Mouse (Mus musculus): Measurements from ENCODE around the gene Tex45. TPM values are rescaled to one million over a fixed set of nuclear protein-coding genes. Genes with fewer than 3 reads are reported as not detected.
A peak's percentile ranks its signal among the peaks of the same experiment; 100 is the strongest.

The Tex45 gene
- polyA plus RNA-seq, 1 experiment from 2014 or later = 0.61 TPM

DNA sequence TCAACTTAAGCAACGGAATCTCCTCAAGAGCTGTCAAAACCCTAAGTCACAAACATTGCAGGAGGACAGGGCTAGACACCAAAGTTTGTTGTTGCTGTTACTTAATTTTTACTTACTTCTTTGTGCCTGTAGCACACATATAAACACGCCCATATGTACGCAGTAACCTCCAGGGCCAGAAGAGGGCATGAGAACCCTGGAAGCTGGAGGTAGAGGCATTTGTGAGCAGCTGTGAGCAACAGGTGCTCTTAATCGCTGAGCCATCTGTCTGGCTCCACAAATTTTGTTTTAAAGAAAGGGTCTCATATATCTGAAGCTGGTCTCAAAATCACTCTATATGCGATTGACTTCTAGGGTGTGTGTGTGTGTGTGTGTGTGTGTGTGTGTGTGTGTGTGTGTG, 6.4 kb upstream of the Tex45 start:
- Histone ChIP-seq H3K36me3 (no peaks in the 10 kb centered on the region), H3K4me1 (peaks cover 12% of the 10 kb centered on the region), H3K27ac (replicated peaks) (no peak overlapping the region), H3K27me3 (replicated peaks) (no peaks in the 10 kb centered on the region), H3K9ac (replicated peaks) (no peak overlapping the region), H3K9me3 (replicated peaks) (no peaks in the 10 kb centered on the region), H3K4me3 (replicated peaks) (no peak overlapping the region), H3K4me2 (no peak overlapping the region)
- 58% methylated on average over 5 of the region's 5 CpGs for WGBS
- no peak for ATAC-seq (ENCODE audit: low FRiP score)

DNA sequence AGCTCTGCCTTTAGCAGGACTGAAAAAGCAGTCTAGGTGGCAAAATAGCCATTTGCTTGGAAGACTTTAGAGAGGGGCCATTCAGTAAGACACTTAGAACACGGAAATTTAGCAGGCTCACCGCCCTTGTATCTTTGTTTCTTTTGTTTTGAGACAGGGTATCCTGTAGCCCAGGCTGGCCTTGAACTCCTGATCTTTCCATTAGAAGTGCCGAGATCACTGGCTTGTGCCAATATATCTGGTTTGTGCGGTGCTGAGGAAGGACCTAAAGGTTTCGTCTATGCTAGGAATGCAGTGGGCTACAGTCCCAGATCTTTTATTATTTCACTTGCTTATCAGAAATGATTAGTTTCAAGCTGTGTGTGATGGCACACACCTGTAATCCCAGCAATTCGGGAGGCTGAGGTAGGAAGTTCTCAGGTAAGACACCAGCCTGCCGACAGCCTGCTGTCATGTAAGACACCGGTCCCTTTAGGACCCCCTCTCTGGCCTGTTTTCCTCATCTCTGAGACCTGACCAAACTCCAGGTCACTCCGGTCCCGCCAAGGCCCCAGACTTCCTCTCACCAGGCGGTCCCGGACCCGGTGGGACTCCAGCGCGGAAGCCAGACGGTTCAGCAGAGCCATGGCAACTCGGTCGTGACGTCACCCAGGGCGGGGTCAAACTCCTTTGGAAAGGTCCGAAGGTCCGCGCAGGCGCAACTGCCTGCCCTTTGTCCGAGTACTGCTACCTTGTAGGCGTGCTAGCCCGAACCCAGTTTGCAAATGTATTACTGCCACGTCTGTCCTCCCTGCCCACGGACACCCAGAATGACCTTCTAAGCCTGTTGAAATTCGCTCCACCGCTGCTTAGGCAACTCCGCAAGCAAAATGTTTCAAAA, 3.4 kb upstream of the Tex45 start, which contains the start of gene Pex11g:
Gene Pex11g (minus strand): TSS at position 675 of the 880 bp plus-strand sequence.
- H3K4me1 ChIP-seq = peaks cover 12% of the 10 kb centered on the region
- H3K27me3 ChIP-seq (replicated peaks) = no peaks in the 10 kb centered on the region
- H3K4me3 ChIP-seq (replicated peaks) = peak within 1 kb of the TSS; percentile 48
- H3K27ac ChIP-seq (replicated peaks) = peak within 1 kb of the TSS; percentile 82
- peak within 1 kb of the TSS; percentile 54 for H3K9ac ChIP-seq (replicated peaks)
- 8% methylated on average over 32 of the region's 32 CpGs for WGBS
- ATAC-seq (ENCODE audit: low FRiP score) = peak; percentile 93
- no peaks in the 10 kb centered on the region for H3K9me3 ChIP-seq (replicated peaks)
- peak within 1 kb of the TSS; percentile 67 for H3K4me2 ChIP-seq
- H3K36me3 ChIP-seq = no peaks in the 10 kb centered on the region

DNA sequence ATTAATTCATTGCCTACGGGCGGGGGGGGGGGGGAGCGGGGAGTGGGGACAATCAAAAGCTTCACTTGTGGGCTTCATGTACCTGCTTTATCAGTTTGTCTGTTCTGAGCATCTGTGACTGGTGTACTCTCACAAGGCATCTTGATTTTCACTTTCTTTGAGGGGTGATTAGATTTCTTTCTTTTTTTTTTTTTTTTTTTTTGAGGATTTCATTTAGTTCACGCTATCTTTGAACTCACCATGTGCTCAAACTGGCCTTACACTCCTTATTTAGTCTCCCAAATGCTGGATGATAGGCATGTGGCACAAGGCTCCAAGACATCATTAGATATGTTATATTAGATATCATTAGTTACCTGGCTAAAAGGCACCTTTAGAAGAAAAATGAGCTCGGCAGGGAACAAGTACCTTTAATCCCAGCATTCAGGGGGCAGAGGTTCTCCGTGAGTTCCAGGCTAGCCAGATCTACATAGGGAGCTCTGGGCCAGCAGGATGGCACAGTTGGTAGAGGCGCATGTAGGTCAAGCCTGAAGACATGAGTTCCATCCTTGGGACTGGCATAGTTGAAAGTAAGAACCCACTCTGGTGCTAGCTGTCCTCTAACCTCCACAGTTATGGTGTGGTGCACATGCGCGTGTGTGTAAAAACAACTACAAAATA, 2.6 kb upstream of the Tex45 start:
- peak overlapping the region; percentile 48 for H3K4me3 ChIP-seq (replicated peaks)
- 57% methylated on average over 9 of the region's 9 CpGs for WGBS
- H3K9ac ChIP-seq (replicated peaks) = peak overlapping the region; percentile 54
- peak overlapping the region; percentile 82 for H3K27ac ChIP-seq (replicated peaks)
- H3K9me3 ChIP-seq (replicated peaks) = no peaks in the 10 kb centered on the region
- H3K4me2 ChIP-seq = peak overlapping the region; percentile 67
- no peaks in the 10 kb centered on the region for H3K36me3 ChIP-seq
- no peaks in the 10 kb centered on the region for H3K27me3 ChIP-seq (replicated peaks)
- peak; percentile 21 for ATAC-seq (ENCODE audit: low FRiP score)
- peaks cover 12% of the 10 kb centered on the region for H3K4me1 ChIP-seq

DNA sequence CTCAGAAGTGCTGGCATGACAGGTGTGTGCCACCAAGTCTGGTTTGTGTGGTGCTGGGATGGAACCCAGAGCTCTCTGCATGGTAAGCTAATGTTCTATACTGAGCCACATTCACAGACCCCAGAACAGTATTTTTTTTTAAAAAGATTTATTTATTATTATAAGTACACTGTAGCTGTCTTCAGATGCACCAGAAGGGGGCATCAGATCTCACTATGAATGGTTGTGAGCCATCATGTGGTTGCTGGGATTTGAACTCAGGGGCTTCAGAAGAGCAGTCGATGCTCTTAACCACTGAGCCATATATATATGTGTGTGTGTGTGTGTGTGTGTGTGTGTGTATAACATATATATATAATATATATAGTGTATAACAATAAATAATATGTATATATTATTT, 1.8 kb upstream of the Tex45 start:
- Histone ChIP-seq H3K9me3 (replicated peaks) (no peaks in the 10 kb centered on the region), H3K9ac (replicated peaks) (no peak overlapping the region), H3K4me1 (peaks cover 12% of the 10 kb centered on the region), H3K4me3 (replicated peaks) (no peak overlapping the region), H3K4me2 (no peak overlapping the region), H3K27me3 (replicated peaks) (no peaks in the 10 kb centered on the region), H3K36me3 (no peaks in the 10 kb centered on the region), H3K27ac (replicated peaks) (no peak overlapping the region)
- no peak for ATAC-seq (ENCODE audit: low FRiP score)
- 96% methylated on average over 1 of the region's 1 CpGs for WGBS

DNA sequence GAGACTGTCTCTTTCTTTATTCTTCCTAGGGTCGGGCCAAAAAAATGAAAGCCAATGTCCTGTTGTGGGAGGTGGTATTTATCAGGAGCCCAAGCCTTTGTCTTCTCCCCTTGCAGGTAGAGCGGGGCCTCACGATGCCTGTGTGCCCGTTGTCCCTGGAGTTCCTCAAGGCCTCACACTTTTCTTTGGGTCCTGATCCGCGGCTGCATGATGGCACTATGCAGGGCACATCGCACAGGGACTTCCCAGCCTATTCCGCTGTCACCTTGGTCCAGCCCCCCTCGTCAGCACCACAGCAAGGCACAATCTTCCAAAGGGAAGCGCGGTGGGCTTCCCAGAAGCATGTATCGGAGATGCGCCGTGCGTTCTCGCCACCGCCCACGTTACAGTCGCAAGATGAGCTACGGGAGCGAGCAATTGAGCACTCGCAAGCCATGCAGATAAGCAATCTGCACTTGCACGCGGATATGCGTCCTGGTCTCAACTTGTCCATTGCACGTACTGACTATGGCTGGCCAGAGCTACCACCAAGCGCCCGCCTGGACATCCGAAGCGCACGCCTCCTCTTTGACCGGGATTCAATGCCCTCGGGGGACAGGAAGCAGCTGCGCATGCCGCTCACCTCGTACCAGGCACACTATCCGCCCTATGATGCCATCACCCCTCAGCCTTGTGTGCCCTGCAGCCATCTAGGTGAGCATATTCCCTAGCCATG, 5.2 kb downstream of the Tex45 start:
- H3K4me3 ChIP-seq (replicated peaks) = peak overlapping the region; percentile 36
- no peaks in the 10 kb centered on the region for H3K36me3 ChIP-seq
- H3K9me3 ChIP-seq (replicated peaks) = no peaks in the 10 kb centered on the region
- peak overlapping the region; percentile 59 for H3K4me2 ChIP-seq
- ATAC-seq (ENCODE audit: low FRiP score) = peak; percentile 67
- WGBS = 23% methylated on average over 37 of the region's 37 CpGs
- H3K27me3 ChIP-seq (replicated peaks) = no peaks in the 10 kb centered on the region
- H3K27ac ChIP-seq (replicated peaks) = no peak overlapping the region
- peaks cover 7% of the 10 kb centered on the region; the same call in 1 of the 2 replicates for H3K4me1 ChIP-seq
- H3K9ac ChIP-seq (replicated peaks) = peak overlapping the region; percentile 47

DNA sequence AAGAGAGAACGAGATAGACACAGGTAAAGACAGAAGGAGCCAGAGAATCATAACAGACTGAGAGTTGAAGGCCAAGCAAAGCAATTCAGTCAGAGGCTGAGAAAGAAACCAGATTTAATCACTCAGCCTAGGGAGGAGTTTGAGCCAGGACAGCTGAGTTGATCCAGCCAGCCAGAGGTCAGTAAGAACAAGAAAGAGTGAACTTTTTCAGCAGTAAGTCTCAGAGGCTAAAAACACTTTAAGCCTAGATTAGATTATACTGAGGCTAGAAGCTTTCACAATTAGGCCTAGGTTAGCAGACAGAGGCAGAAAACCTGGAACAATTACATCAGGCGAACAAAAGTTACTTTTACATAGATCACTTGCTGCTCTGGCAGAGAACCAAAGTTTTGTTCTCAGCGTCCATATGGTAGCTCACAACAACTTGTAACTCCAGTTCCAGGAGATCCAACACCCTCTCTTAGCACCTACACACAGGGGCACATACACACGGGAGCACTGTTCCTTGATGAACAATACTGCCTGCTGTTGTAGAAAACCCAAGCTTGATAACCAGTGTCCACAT, 9.6 kb downstream of the Tex45 start:
- H3K4me2 ChIP-seq = no peak overlapping the region
- H3K9ac ChIP-seq (replicated peaks) = no peak overlapping the region
- no peaks in the 10 kb centered on the region for H3K9me3 ChIP-seq (replicated peaks)
- peaks cover 7% of the 10 kb centered on the region; the same call in 1 of the 2 replicates for H3K4me1 ChIP-seq
- no peak for ATAC-seq (ENCODE audit: low FRiP score)
- H3K27ac ChIP-seq (replicated peaks) = no peak overlapping the region
- no peak overlapping the region for H3K4me3 ChIP-seq (replicated peaks)
- H3K36me3 ChIP-seq = no peaks in the 10 kb centered on the region
- WGBS = 73% methylated on average over 4 of the region's 4 CpGs
- H3K27me3 ChIP-seq (replicated peaks) = no peaks in the 10 kb centered on the region

DNA sequence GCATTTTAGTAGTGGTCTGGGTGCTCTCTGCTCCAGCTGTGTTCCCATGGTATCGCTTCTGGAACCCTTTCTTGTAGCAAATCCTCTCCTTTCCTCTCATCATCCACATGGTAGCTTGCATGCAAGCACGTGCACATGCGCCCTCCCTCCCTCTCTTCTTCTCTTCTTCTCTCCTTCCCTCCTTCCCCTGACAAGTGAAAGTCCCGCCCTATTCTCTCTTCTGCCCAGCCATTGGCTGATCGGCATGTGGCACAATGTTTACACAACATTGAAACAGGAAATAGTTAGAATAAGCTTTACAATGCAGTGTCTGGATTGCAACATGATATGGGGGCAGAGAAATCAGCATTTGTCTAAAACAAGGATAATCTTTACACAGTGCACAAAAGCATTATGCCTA, 10.9 kb downstream of the Tex45 start:
- WGBS = 66% methylated on average over 5 of the region's 5 CpGs
- Histone ChIP-seq H3K4me2 (no peak overlapping the region), H3K9me3 (replicated peaks) (no peaks in the 10 kb centered on the region), H3K4me3 (replicated peaks) (no peak overlapping the region), H3K27me3 (replicated peaks) (no peaks in the 10 kb centered on the region), H3K4me1 (no peaks in the 10 kb centered on the region), H3K36me3 (no peaks in the 10 kb centered on the region), H3K9ac (replicated peaks) (no peak overlapping the region), H3K27ac (replicated peaks) (no peak overlapping the region)
- no peak for ATAC-seq (ENCODE audit: low FRiP score)

DNA sequence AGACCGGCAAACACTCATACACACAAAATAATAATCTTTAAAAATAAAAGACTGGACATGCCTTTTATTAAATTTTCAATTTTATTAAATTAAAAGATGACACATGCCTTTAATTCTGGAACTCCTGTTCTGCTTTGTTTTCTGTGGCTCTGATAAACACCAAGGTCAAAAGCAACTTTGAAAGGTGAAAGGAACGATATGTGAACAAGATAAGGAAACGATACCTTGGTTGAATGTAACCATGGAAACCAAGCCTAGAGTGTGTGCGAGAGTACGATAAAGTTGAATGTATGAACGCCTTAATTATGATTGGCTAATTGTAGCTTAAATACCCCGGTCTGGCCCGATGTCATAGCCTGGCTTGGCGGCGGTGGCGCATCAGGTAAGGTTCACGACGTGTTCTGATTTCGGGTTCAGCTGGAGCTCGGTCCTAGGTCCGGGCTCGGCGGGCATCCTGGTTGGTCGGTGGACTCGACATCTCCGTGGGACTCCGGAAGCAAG, 11.6 kb downstream of the Tex45 start:
- no peaks in the 10 kb centered on the region for H3K36me3 ChIP-seq
- H3K27ac ChIP-seq (replicated peaks) = no peak overlapping the region
- H3K4me2 ChIP-seq = no peak overlapping the region
- H3K27me3 ChIP-seq (replicated peaks) = no peaks in the 10 kb centered on the region
- H3K9me3 ChIP-seq (replicated peaks) = no peaks in the 10 kb centered on the region
- 89% methylated on average over 22 of the region's 22 CpGs for WGBS
- H3K4me1 ChIP-seq = no peaks in the 10 kb centered on the region
- H3K9ac ChIP-seq (replicated peaks) = no peak overlapping the region
- H3K4me3 ChIP-seq (replicated peaks) = no peak overlapping the region
- ATAC-seq (ENCODE audit: low FRiP score) = no peak

DNA sequence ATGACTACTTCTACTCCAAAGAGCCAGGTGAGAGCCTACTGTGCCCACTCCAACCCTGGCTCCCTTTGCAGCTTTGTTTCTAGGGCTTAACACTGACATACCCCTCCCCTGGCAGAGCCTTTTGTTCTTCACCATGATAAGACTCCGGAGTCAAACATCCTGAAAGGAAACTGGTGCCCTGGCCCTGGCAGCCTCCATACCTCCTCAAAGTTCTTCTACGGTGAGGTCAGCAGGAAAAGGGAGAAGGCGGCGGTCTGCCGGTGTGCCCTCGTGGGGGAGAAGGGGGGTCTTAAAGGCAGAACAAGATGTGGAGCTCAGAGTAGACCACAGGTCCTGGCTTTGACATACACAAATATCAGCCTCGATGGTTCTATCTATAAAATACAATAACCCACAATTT, 12.9 kb downstream of the Tex45 start:
- Histone ChIP-seq H3K27ac (replicated peaks) (no peak overlapping the region), H3K4me2 (no peak overlapping the region), H3K36me3 (no peaks in the 10 kb centered on the region), H3K9ac (replicated peaks) (no peak overlapping the region), H3K27me3 (replicated peaks) (no peaks in the 10 kb centered on the region), H3K4me1 (no peaks in the 10 kb centered on the region), H3K4me3 (replicated peaks) (no peak overlapping the region), H3K9me3 (replicated peaks) (no peaks in the 10 kb centered on the region)
- 86% methylated on average over 7 of the region's 7 CpGs for WGBS
- ATAC-seq (ENCODE audit: low FRiP score) = no peak

DNA sequence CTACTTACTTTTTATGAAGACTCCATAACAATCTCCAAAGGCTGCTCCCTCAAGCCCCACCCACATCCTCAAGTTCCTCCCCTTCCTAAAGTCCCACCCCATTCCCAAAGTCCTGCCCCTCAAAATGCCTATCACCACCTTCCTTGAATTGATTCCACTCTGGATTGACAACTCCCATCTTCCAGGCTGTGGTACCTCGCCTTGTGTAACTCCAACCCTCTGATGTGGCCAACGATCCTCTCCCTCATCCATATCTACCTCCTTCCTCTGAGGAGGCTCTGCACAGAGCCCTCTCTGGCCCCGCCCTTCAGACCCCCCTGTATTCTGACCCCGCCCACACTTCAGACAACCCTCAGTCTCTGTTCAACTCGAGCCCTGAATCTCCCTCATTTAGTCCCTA, 14.5 kb downstream of the Tex45 start:
- no peaks in the 10 kb centered on the region for H3K27me3 ChIP-seq (replicated peaks)
- WGBS = 29% methylated on average over 5 of the region's 5 CpGs
- H3K4me1 ChIP-seq = no peaks in the 10 kb centered on the region
- no peak overlapping the region for H3K27ac ChIP-seq (replicated peaks)
- no peak overlapping the region for H3K4me3 ChIP-seq (replicated peaks)
- no peaks in the 10 kb centered on the region for H3K9me3 ChIP-seq (replicated peaks)
- no peak overlapping the region for H3K9ac ChIP-seq (replicated peaks)
- H3K4me2 ChIP-seq = no peak overlapping the region
- ATAC-seq (ENCODE audit: low FRiP score) = 0 out of 2 replicates have a peak, but pooled peaks have one; percentile 36
- H3K36me3 ChIP-seq = no peaks in the 10 kb centered on the region
